Mouse (Mus musculus): ENCODE measurements around the gene Aarsd1. TPM values are rescaled to one million over a fixed set of nuclear protein-coding genes. Genes with fewer than 3 reads are reported as not detected.

Gene Aarsd1
- polyA plus RNA-seq, 1 experiment from 2014 or later = 100 TPM

DNA sequence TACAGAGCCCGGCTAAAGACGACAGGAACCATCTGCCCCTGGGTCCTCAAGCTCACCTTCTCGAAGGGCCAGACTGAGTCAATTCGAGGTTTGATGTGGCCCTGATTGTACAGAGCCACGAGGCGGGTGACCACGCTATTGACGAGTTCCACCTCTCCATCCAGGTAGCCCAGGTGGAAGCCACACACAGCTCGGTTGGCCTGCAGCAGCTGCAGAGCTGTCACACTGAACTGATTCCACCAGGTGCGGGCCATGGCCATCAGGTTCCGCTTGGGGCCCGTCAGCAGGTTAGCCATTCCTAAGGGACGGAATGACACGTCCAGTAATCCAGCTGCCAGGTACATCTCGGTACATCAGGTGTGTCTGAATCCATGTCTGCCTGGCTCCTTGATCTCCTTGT, 42.9 kb upstream of the Aarsd1 start:
- Histone ChIP-seq H3K9me3 (ENCODE audit: control insufficient read depth, low read length) (no peaks in the 10 kb centered on the region), H3K9ac (replicated peaks; ENCODE audit: low read depth, low read length) (no peak overlapping the region), H3K4me3 (ENCODE audit: low read depth, low read length) (no peak overlapping the region), H3K4me2 (ENCODE audit: low read depth, low read length) (no peak overlapping the region), H3K36me3 (ENCODE audit: control insufficient read depth, insufficient read depth, low read length) (peaks cover 48% of the 10 kb centered on the region), H3K27ac (ENCODE audit: low read depth, low read length) (no peak overlapping the region), H3K27me3 (ENCODE audit: control insufficient read depth, insufficient read depth, low read length) (no peaks in the 10 kb centered on the region), H3K4me1 (ENCODE audit: control insufficient read depth, insufficient read depth, low read length) (peaks cover 25% of the 10 kb centered on the region)
- WGBS = 90% methylated on average over 15 of the region's 15 CpGs
- no peak for ATAC-seq (ENCODE audit: low read depth)

DNA sequence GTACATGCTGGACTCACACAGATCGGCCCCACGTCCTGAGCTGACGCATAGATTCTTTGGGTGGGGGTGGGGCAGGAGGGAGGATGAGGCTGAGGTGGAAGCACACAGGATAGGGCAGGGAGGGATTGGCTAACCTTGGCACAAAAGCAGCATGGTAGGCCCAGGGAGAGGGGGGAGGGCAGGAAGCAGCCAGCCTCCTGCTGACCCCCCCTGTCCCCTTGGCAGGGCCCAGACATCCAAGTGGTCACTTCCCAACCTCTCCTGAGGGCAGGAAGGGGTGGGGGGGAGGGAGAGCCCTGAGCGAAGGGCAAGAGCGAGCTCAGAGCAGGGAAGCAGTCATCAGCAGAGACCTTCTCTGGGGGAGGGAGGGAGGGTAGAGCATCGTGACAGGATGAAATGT, 42.3 kb upstream of the Aarsd1 start:
- H3K9ac ChIP-seq (replicated peaks; ENCODE audit: low read depth, low read length) = no peak overlapping the region
- peaks cover 48% of the 10 kb centered on the region for H3K36me3 ChIP-seq (ENCODE audit: control insufficient read depth, insufficient read depth, low read length)
- no peak overlapping the region for H3K4me2 ChIP-seq (ENCODE audit: low read depth, low read length)
- WGBS = 32% methylated on average over 5 of the region's 6 CpGs
- ATAC-seq (ENCODE audit: low read depth) = no peak
- no peaks in the 10 kb centered on the region for H3K27me3 ChIP-seq (ENCODE audit: control insufficient read depth, insufficient read depth, low read length)
- H3K9me3 ChIP-seq (ENCODE audit: control insufficient read depth, low read length) = no peaks in the 10 kb centered on the region
- no peak overlapping the region for H3K27ac ChIP-seq (ENCODE audit: low read depth, low read length)
- H3K4me3 ChIP-seq (ENCODE audit: low read depth, low read length) = no peak overlapping the region
- peaks cover 25% of the 10 kb centered on the region for H3K4me1 ChIP-seq (ENCODE audit: control insufficient read depth, insufficient read depth, low read length)

DNA sequence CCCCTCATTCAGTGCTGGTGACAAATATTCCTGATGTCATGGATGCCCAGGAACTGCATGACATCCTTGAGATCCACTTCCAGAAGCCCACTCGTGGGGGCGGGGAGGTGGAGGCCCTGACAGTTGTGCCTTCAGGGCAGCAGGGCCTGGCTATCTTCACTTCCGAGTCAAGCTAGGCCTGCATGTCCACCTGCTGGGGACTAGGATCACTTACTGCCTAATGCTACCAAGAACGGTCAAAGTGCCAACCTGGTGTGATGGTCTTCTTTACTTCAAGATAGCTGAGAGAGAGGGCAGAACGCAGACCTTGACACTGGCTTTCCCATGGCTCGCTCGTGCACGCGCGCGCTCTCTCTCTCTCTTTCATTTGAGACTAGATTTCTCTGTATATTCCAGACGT, 40.8 kb upstream of the Aarsd1 start:
- no peaks in the 10 kb centered on the region for H3K9me3 ChIP-seq (ENCODE audit: control insufficient read depth, low read length)
- no peak for ATAC-seq (ENCODE audit: low read depth)
- H3K9ac ChIP-seq (replicated peaks; ENCODE audit: low read depth, low read length) = no peak overlapping the region
- no peaks in the 10 kb centered on the region for H3K27me3 ChIP-seq (ENCODE audit: control insufficient read depth, insufficient read depth, low read length)
- no peak overlapping the region for H3K27ac ChIP-seq (ENCODE audit: low read depth, low read length)
- H3K36me3 ChIP-seq (ENCODE audit: control insufficient read depth, insufficient read depth, low read length) = peaks cover 48% of the 10 kb centered on the region
- H3K4me1 ChIP-seq (ENCODE audit: control insufficient read depth, insufficient read depth, low read length) = peaks cover 13% of the 10 kb centered on the region
- WGBS = 82% methylated on average over 12 of the region's 12 CpGs
- no peak overlapping the region for H3K4me3 ChIP-seq (ENCODE audit: low read depth, low read length)
- no peak overlapping the region for H3K4me2 ChIP-seq (ENCODE audit: low read depth, low read length)

- Histone ChIP-seq H3K27ac (ENCODE audit: low read depth, low read length) (no peak overlapping the region), H3K4me3 (ENCODE audit: low read depth, low read length) (no peak overlapping the region), H3K36me3 (ENCODE audit: control insufficient read depth, insufficient read depth, low read length) (peaks cover 47% of the 10 kb centered on the region), H3K4me2 (ENCODE audit: low read depth, low read length) (no peak overlapping the region), H3K4me1 (ENCODE audit: control insufficient read depth, insufficient read depth, low read length) (peaks cover 8% of the 10 kb centered on the region; the same call in 1 of the 2 replicates), H3K27me3 (ENCODE audit: control insufficient read depth, insufficient read depth, low read length) (no peaks in the 10 kb centered on the region), H3K9me3 (ENCODE audit: control insufficient read depth, low read length) (no peaks in the 10 kb centered on the region), H3K9ac (replicated peaks; ENCODE audit: low read depth, low read length) (no peak overlapping the region)
- no peak for ATAC-seq (ENCODE audit: low read depth)
- 91% methylated on average over 9 of the region's 9 CpGs for WGBS
Observed at GRCm38 (mm10) chr11:101457631-101458030, 40.2 kb upstream of the Aarsd1 start.

GRCm38 (mm10) chr11:101455627-101456026, 38.2 kb upstream of the Aarsd1 start:
- Histone ChIP-seq H3K27me3 (ENCODE audit: control insufficient read depth, insufficient read depth, low read length) (no peaks in the 10 kb centered on the region), H3K4me3 (ENCODE audit: low read depth, low read length) (no peak overlapping the region), H3K27ac (ENCODE audit: low read depth, low read length) (no peak overlapping the region), H3K4me2 (ENCODE audit: low read depth, low read length) (no peak overlapping the region), H3K9me3 (ENCODE audit: control insufficient read depth, low read length) (no peaks in the 10 kb centered on the region), H3K4me1 (ENCODE audit: control insufficient read depth, insufficient read depth, low read length) (no peaks in the 10 kb centered on the region), H3K9ac (replicated peaks; ENCODE audit: low read depth, low read length) (no peak overlapping the region), H3K36me3 (ENCODE audit: control insufficient read depth, insufficient read depth, low read length) (peaks cover 35% of the 10 kb centered on the region)
- ATAC-seq (ENCODE audit: low read depth) = no peak
- WGBS = 92% methylated on average over 7 of the region's 7 CpGs

DNA sequence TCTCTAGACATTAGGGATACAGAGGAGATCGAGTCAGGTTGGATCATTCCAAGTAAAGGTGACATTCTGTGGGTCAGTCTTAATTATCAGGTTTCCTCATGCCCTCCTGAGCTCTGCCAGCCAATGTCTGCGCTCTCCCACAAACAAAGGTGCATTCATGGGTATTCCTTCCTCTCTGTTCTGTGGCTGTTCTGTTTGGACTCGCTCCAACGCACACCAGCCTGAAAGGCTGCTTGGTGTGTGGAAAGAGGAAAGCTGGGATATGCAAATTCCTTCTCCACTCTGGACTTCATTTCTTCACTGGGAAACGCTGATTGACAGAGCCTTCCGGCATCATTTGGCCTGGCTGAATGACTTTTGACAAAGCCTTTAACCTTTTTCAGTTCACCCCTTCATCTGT, 37.3 kb upstream of the Aarsd1 start:
- no peak overlapping the region for H3K27ac ChIP-seq (ENCODE audit: low read depth, low read length)
- H3K9me3 ChIP-seq (ENCODE audit: control insufficient read depth, low read length) = no peaks in the 10 kb centered on the region
- peak; percentile 65; the same call in 1 of the 2 replicates for ATAC-seq (ENCODE audit: low read depth)
- no peaks in the 10 kb centered on the region for H3K4me1 ChIP-seq (ENCODE audit: control insufficient read depth, insufficient read depth, low read length)
- no peak overlapping the region for H3K9ac ChIP-seq (replicated peaks; ENCODE audit: low read depth, low read length)
- 44% methylated on average over 6 of the region's 6 CpGs for WGBS
- H3K36me3 ChIP-seq (ENCODE audit: control insufficient read depth, insufficient read depth, low read length) = peaks cover 26% of the 10 kb centered on the region
- H3K4me3 ChIP-seq (ENCODE audit: low read depth, low read length) = no peak overlapping the region
- no peaks in the 10 kb centered on the region for H3K27me3 ChIP-seq (ENCODE audit: control insufficient read depth, insufficient read depth, low read length)
- H3K4me2 ChIP-seq (ENCODE audit: low read depth, low read length) = no peak overlapping the region

GRCm38 (mm10) chr11:101452093-101452774, 34.8 kb upstream of the Aarsd1 start:
- WGBS = 78% methylated on average over 10 of the region's 10 CpGs
- H3K27ac ChIP-seq (ENCODE audit: low read depth, low read length) = no peak overlapping the region
- no peaks in the 10 kb centered on the region for H3K27me3 ChIP-seq (ENCODE audit: control insufficient read depth, insufficient read depth, low read length)
- H3K9me3 ChIP-seq (ENCODE audit: control insufficient read depth, low read length) = no peaks in the 10 kb centered on the region
- ATAC-seq (ENCODE audit: low read depth) = no peak
- no peak overlapping the region for H3K4me3 ChIP-seq (ENCODE audit: low read depth, low read length)
- peaks cover 2% of the 10 kb centered on the region; the same call in 1 of the 2 replicates for H3K36me3 ChIP-seq (ENCODE audit: control insufficient read depth, insufficient read depth, low read length)
- no peak overlapping the region for H3K4me2 ChIP-seq (ENCODE audit: low read depth, low read length)
- H3K9ac ChIP-seq (replicated peaks; ENCODE audit: low read depth, low read length) = no peak overlapping the region
- H3K4me1 ChIP-seq (ENCODE audit: control insufficient read depth, insufficient read depth, low read length) = no peaks in the 10 kb centered on the region

GRCm38 (mm10) chr11:101451536-101451935, 34.1 kb upstream of the Aarsd1 start:
- Histone ChIP-seq H3K4me1 (ENCODE audit: control insufficient read depth, insufficient read depth, low read length) (no peaks in the 10 kb centered on the region), H3K27me3 (ENCODE audit: control insufficient read depth, insufficient read depth, low read length) (no peaks in the 10 kb centered on the region), H3K9ac (replicated peaks; ENCODE audit: low read depth, low read length) (no peak overlapping the region), H3K27ac (ENCODE audit: low read depth, low read length) (no peak overlapping the region), H3K4me3 (ENCODE audit: low read depth, low read length) (no peak overlapping the region), H3K36me3 (ENCODE audit: control insufficient read depth, insufficient read depth, low read length) (no peaks in the 10 kb centered on the region; the same call in 1 of the 2 replicates), H3K9me3 (ENCODE audit: control insufficient read depth, low read length) (no peaks in the 10 kb centered on the region), H3K4me2 (ENCODE audit: low read depth, low read length) (no peak overlapping the region)
- no peak for ATAC-seq (ENCODE audit: low read depth)
- 91% methylated on average over 10 of the region's 10 CpGs for WGBS

DNA sequence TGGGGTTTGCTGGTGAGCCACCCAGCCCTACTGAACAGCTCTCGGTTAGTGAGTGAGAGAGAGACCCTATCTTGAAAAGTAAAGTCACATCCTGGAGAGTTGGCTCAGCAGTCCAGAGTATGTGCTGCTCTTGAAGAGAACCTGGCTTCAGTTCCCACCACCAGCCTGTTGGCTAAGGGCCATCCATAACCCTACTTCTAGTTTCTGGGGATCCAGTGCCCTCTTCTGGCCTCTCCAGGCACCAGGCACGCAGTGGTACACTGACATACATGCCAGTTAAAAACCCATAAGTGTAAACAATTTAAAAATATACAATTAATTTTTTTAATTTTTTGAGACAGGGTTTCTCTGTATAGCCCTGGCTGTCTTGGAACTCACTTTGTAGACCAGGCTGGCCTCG, 33.0 kb upstream of the Aarsd1 start:
- H3K27me3 ChIP-seq (ENCODE audit: control insufficient read depth, insufficient read depth, low read length) = no peaks in the 10 kb centered on the region
- no peak overlapping the region for H3K27ac ChIP-seq (ENCODE audit: low read depth, low read length)
- ATAC-seq (ENCODE audit: low read depth) = no peak
- H3K4me2 ChIP-seq (ENCODE audit: low read depth, low read length) = no peak overlapping the region
- H3K4me3 ChIP-seq (ENCODE audit: low read depth, low read length) = no peak overlapping the region
- WGBS = 80% methylated on average over 3 of the region's 3 CpGs
- no peaks in the 10 kb centered on the region for H3K4me1 ChIP-seq (ENCODE audit: control insufficient read depth, insufficient read depth, low read length)
- no peak overlapping the region for H3K9ac ChIP-seq (replicated peaks; ENCODE audit: low read depth, low read length)
- H3K9me3 ChIP-seq (ENCODE audit: control insufficient read depth, low read length) = no peaks in the 10 kb centered on the region
- peaks cover 4% of the 10 kb centered on the region for H3K36me3 ChIP-seq (ENCODE audit: control insufficient read depth, insufficient read depth, low read length)

All from neural tube, embryonic 14.5 days (tissue).